ENCODE assay signal across 38 mouse cellular contexts in the genomic region with DNA sequence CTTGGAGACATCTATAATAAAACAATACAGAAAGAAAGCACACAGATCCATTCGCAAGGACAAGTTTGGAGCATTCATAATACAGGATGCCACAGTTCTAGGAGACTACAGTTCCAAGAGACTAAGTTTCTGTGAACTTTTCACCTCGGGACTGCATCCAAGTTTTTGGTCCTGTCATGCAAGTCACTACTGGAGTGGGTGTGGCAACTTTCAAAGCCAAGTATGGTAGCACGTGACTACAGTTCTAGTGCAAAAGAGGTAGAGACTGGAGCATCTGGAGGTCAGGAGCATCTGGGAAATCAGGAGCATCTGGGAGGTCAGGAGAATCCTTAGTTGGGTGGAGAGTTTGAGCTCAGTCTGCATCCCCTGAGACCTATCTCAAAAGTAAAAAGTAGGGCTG. TPM values are rescaled to one million over a fixed set of nuclear protein-coding genes. Genes with fewer than 3 reads are reported as not detected.
DNase-seq lines count a peak whose midpoint lies in the region; ATAC-seq and TF ChIP-seq lines count a peak whose summit lies in the region.
"Had no signal": no experiment of that assay in that cellular context is flagged by ENCODE, and none has a peak within 500 bp of the region (broad histone marks: within the 10 kb centered on the region; RNA-seq: fewer than 3 reads in every experiment).

No protein-coding gene starts in this region.

- H3K79me2 ChIP-seq in MEL (ENCODE audit: control insufficient read depth, insufficient read depth, low read length, poor library complexity): no peaks in the 10 kb centered on the region

- H3K27ac ChIP-seq in kidney, adult 2 months (ENCODE audit: insufficient read depth, low read depth, low read length): no peak overlapping the region
- H3K27ac ChIP-seq in kidney, embryonic 14.5 days (ENCODE audit: low read depth, low read length): no peak overlapping the region
- H3K27ac ChIP-seq in lung, embryonic 14.5 days (ENCODE audit: low read depth): no peak overlapping the region
- no peak overlapping the region for H3K27ac ChIP-seq in MEL (ENCODE audit: control insufficient read depth, low read depth, low read length)
- H3K27ac ChIP-seq: embryonic facial prominence, embryonic 12.5 days; embryonic facial prominence, embryonic 15.5 days; gastrocnemius, adult 2 months; hindbrain, embryonic 12.5 days; hindbrain, embryonic 15.5 days had no signal

- H3K4me1 ChIP-seq in kidney, adult 2 months (ENCODE audit: control insufficient read depth, insufficient read depth, low read length): no peaks in the 10 kb centered on the region
- H3K4me1 ChIP-seq in kidney, embryonic 14.5 days (ENCODE audit: control insufficient read depth, insufficient read depth, low read length): peaks cover 3% of the 10 kb centered on the region; the same call in 1 of the 2 replicates
- 0 out of 2 replicates have a peak, but pooled peaks cover 3% of the 10 kb centered on the region for H3K4me1 ChIP-seq in lung, embryonic 14.5 days (ENCODE audit: insufficient read depth)
- H3K4me1 ChIP-seq in lung, adult 2 months (ENCODE audit: control insufficient read depth, insufficient read depth, low read length): no peaks in the 10 kb centered on the region; the same call in 1 of the 2 replicates
- no peaks in the 10 kb centered on the region for H3K4me1 ChIP-seq in MEL (ENCODE audit: control insufficient read depth in 1 of 2, insufficient read depth in 2 of 2, low read length in 2 of 2)

- 56% methylated on average over 3 of the region's 3 CpGs for WGBS in kidney, adult 2 months
- WGBS in kidney, embryonic 14.5 days: 84% methylated on average over 3 of the region's 3 CpGs
- WGBS in lung, embryonic 14.5 days: 66% methylated on average over 3 of the region's 3 CpGs
- 62% methylated on average over 3 of the region's 3 CpGs for WGBS in lung, adult 2 months

- no peak overlapping the region for H3K4me3 ChIP-seq in kidney, adult 2 months (ENCODE audit: insufficient read depth, low read depth, low read length)
- H3K4me3 ChIP-seq in kidney, embryonic 14.5 days (ENCODE audit: low read length): no peak overlapping the region
- H3K4me3 ChIP-seq in lung, embryonic 14.5 days (ENCODE audit: low read depth, low read length): no peak overlapping the region
- no peak overlapping the region for H3K4me3 ChIP-seq in lung, adult 2 months (replicated peaks; ENCODE audit: extremely low read depth, low read depth, low read length)
- H3K4me3 ChIP-seq in MEL (ENCODE audit: control insufficient read depth in 1 of 2, insufficient read depth in 1 of 2, low read depth in 2 of 2, low read length in 2 of 2): no peak overlapping the region
- H3K4me3 ChIP-seq: embryonic facial prominence, embryonic 12.5 days; embryonic facial prominence, embryonic 15.5 days; gastrocnemius, adult 2 months; hindbrain, embryonic 12.5 days; hindbrain, embryonic 15.5 days had no signal

- no peak overlapping the region for H3K9ac ChIP-seq in kidney, embryonic 14.5 days (ENCODE audit: low read depth, low read length)
- H3K9ac ChIP-seq in lung, embryonic 14.5 days: no peak overlapping the region
- H3K9ac ChIP-seq in MEL (ENCODE audit: control insufficient read depth, low read depth, low read length, poor library complexity, severe bottlenecking): no peak overlapping the region
- H3K9ac ChIP-seq: embryonic facial prominence, embryonic 12.5 days; embryonic facial prominence, embryonic 15.5 days; forebrain, postnatal 0 days; hindbrain, embryonic 12.5 days; hindbrain, embryonic 15.5 days had no signal

- no peak for ATAC-seq in kidney, embryonic 14.5 days (ENCODE audit: low FRiP score, low TSS enrichment)
- ATAC-seq in lung, embryonic 14.5 days (ENCODE audit: insufficient read depth): no peak
- ATAC-seq: activated CD4-positive, CD25-positive, alpha-beta regulatory T cell, adult 4 months; forebrain, embryonic 14.5 days; forebrain, postnatal 0 days; Patski had no signal

- TF ChIP-seq RAD21 in MEL (IDR thresholded peaks at IDR 0.05; ENCODE audit: low read depth, low read length): no peak

- DNase-seq in kidney, adult 2 months: peak; percentile 58
- DNase-seq in lung, embryonic 14.5 days: peak; percentile 23
- no peak for DNase-seq in lung, adult 2 months
- no peak for DNase-seq in MEL (ENCODE audit: low read depth, low spot score)
- peak; percentile 52 for DNase-seq in ZHBTc4 (ENCODE audit: low read depth, low spot score)
- no peak for DNase-seq in adrenal gland, postnatal 4 days (ENCODE audit: low spot score in 2 of 2)
- DNase-seq in left cerebral cortex, adult 18-20 months (ENCODE audit: low spot score in 2 of 2): no peak
- DNase-seq: adrenal gland, postnatal 10 days; B cell, adult 2 months; cerebellum, adult 11 months; cerebellum, adult 2 months; cerebellum, adult 9-11 months; cerebellum, postnatal 25 days; forebrain, postnatal 0 days; gastrocnemius, adult 2 months; gastrocnemius, postnatal 14 days; heart, adult 11 months had no signal

- TF ChIP-seq EP300 in MEL (IDR thresholded peaks at IDR 0.05; ENCODE audit: low read depth in 1 of 2, low read length in 2 of 2): no peak

- H3K4me2 ChIP-seq in kidney, embryonic 14.5 days (replicated peaks; ENCODE audit: low read depth, low read length): no peak overlapping the region
- no peak overlapping the region for H3K4me2 ChIP-seq in lung, embryonic 14.5 days
- H3K4me2 ChIP-seq: embryonic facial prominence, embryonic 12.5 days; embryonic facial prominence, embryonic 15.5 days; heart, embryonic 11.5 days; hindbrain, embryonic 12.5 days; hindbrain, embryonic 15.5 days had no signal

- TF ChIP-seq CTCF in kidney, adult 2 months (conservative IDR thresholded peaks at IDR 0.05; ENCODE audit: insufficient read depth, insufficient read length, low read depth, low read length): no peak
- no peak for TF ChIP-seq CTCF in lung, embryonic 14.5 days (IDR thresholded peaks at IDR 0.05; ENCODE audit: low read depth)
- TF ChIP-seq CTCF in lung, adult 2 months (IDR thresholded peaks at IDR 0.05; ENCODE audit: insufficient read depth, low read length): no peak
- TF ChIP-seq CTCF in MEL (IDR thresholded peaks at IDR 0.05 in 2 of 3, conservative IDR thresholded peaks at IDR 0.05 in 1 of 3; ENCODE audit: control insufficient read depth in 1 of 3, insufficient read depth in 1 of 3, low read depth in 2 of 3, low read length in 3 of 3, poor library complexity in 1 of 3, severe bottlenecking in 1 of 3): no peak

- no peaks in the 10 kb centered on the region for H3K36me3 ChIP-seq in kidney, adult 2 months (ENCODE audit: control insufficient read depth, insufficient read depth, low read length)
- H3K36me3 ChIP-seq in kidney, embryonic 14.5 days (ENCODE audit: control insufficient read depth, insufficient read depth, low read length): no peaks in the 10 kb centered on the region
- H3K36me3 ChIP-seq in lung, embryonic 14.5 days (ENCODE audit: insufficient read depth): no peaks in the 10 kb centered on the region
- H3K36me3 ChIP-seq in MEL (ENCODE audit: control insufficient read depth in 1 of 2, insufficient read depth in 2 of 2, low read length in 2 of 2): no peaks in the 10 kb centered on the region
- H3K36me3 ChIP-seq: embryonic facial prominence, embryonic 12.5 days; embryonic facial prominence, embryonic 15.5 days; hindbrain, embryonic 12.5 days; hindbrain, embryonic 15.5 days had no signal

- H3K27me3 ChIP-seq in kidney, adult 2 months (replicated peaks; ENCODE audit: control insufficient read depth, insufficient read depth, low read length): no peaks in the 10 kb centered on the region; the same call in 1 of the 2 replicates
- no peaks in the 10 kb centered on the region; the same call in 1 of the 2 replicates for H3K27me3 ChIP-seq in kidney, embryonic 14.5 days (ENCODE audit: control insufficient read depth, insufficient read depth, low read length)
- no peaks in the 10 kb centered on the region for H3K27me3 ChIP-seq in lung, embryonic 14.5 days (ENCODE audit: insufficient read depth, low read length)
- H3K27me3 ChIP-seq in MEL (ENCODE audit: control insufficient read depth in 1 of 2, insufficient read depth in 2 of 2, low read length in 2 of 2): peaks cover 0 to 2% of the 10 kb centered on the region in 2 experiments; a peak in 1 of 4 replicates
- H3K27me3 ChIP-seq: hindbrain, embryonic 15.5 days had no signal

- TF ChIP-seq POLR2A in kidney, adult 2 months (IDR thresholded peaks at IDR 0.05; ENCODE audit: low read depth, low read length): no peak
- TF ChIP-seq POLR2A in lung, adult 2 months (IDR thresholded peaks at IDR 0.05; ENCODE audit: borderline replicate concordance, extremely low read depth, low read depth, low read length): no peak
- TF ChIP-seq POLR2A in MEL (IDR thresholded peaks at IDR 0.05; ENCODE audit: control insufficient read depth in 1 of 2, insufficient read depth in 1 of 2, low read depth in 1 of 2, low read length in 2 of 2, poor library complexity in 1 of 2): no peak

- H3K9me3 ChIP-seq in kidney, embryonic 14.5 days (ENCODE audit: control insufficient read depth, low read length): no peaks in the 10 kb centered on the region
- H3K9me3 ChIP-seq in lung, embryonic 14.5 days (ENCODE audit: low read depth, low read length): no peaks in the 10 kb centered on the region
- H3K9me3 ChIP-seq in MEL (replicated peaks; ENCODE audit: insufficient read depth, low read length): no peaks in the 10 kb centered on the region
- H3K9me3 ChIP-seq: embryonic facial prominence, embryonic 12.5 days; embryonic facial prominence, embryonic 15.5 days; hindbrain, embryonic 12.5 days; hindbrain, embryonic 15.5 days had no signal

RNA-seq across cellular contexts. Expression of gene Lhfpl5, which starts 3.6 kb away (rescaled TPM):
- 0.19 and 0.41 TPM in 2 replicates for polyA plus RNA-seq in kidney, adult 2 months (2012; rRNA removed)
- polyA plus RNA-seq in kidney, embryonic 14.5 days (2014; fragmentation: Nextera tagmentation; extraction: Ambion mirVana): 0.45 and 0.51 TPM in 2 replicates
- polyA plus RNA-seq in lung, embryonic 14.5 days (2014; fragmentation: Nextera tagmentation; extraction: Ambion mirVana): 0.20 and 0.32 TPM in 2 replicates
- not detected in 2 replicates for polyA plus RNA-seq in lung, adult 2 months (2012; rRNA removed)
- total RNA-seq in MEL (2012; rRNA removed): not detected in 2 replicates
- under 1 TPM in 1 of 2 experiments, not detected in 1; 0.19 TPM for polyA plus RNA-seq in MEL (2012; ENCODE audit: insufficient read depth in 1 of 2, insufficient read length in 2 of 2, low read depth in 1 of 2, low replicate concordance in 2 of 2, missing spikeins in 1 of 2)
- total RNA-seq in adrenal gland, postnatal 4 days (2021): 1 to 10 TPM; 2.5 to 3.2 TPM
- total RNA-seq in left cerebral cortex, adult 18-20 months (2021): 1 to 10 TPM; 3.6 to 4.1 TPM
- total RNA-seq: common myeloid progenitor, adult 5-6 weeks; gastrocnemius, adult 2 months; gastrocnemius, postnatal 14 days; gastrocnemius, postnatal 4 days; heart, adult 8-10 months; heart, postnatal 25 days; hematopoietic stem cell, adult 5-6 weeks had no signal
- polyA plus RNA-seq: heart, embryonic 11.5 days had no signal

RNA-seq across cellular contexts. Expression of gene Clps, which starts 11.3 kb away (rescaled TPM):
- 0.35 and 2.0 TPM in 2 replicates for polyA plus RNA-seq in kidney, adult 2 months (2012; rRNA removed)
- polyA plus RNA-seq in kidney, embryonic 14.5 days (2014; fragmentation: Nextera tagmentation; extraction: Ambion mirVana): not detected in 2 replicates
- 0.33 and 0.80 TPM in 2 replicates for polyA plus RNA-seq in lung, embryonic 14.5 days (2014; fragmentation: Nextera tagmentation; extraction: Ambion mirVana)
- polyA plus RNA-seq in lung, adult 2 months (2012; rRNA removed): 1.8 and 16.1 TPM in 2 replicates
- not detected in 2 replicates for total RNA-seq in MEL (2012; rRNA removed)
- polyA plus RNA-seq in MEL (2012; ENCODE audit: insufficient read depth in 1 of 2, insufficient read length in 2 of 2, low read depth in 1 of 2, low replicate concordance in 2 of 2, missing spikeins in 1 of 2): not detected
- 1,000 to 10,000 TPM in 1 of 2 experiments, under 1 TPM in 1; 0.56 to 1,299 TPM for total RNA-seq in adrenal gland, postnatal 4 days (2021)
- total RNA-seq in left cerebral cortex, adult 18-20 months (2021): not detected
- total RNA-seq: adrenal gland, adult 18-20 months; adrenal gland, postnatal 10 days; adrenal gland, postnatal 36 days; CH12.LX; common myeloid progenitor, adult 5-6 weeks; forebrain, postnatal 0 days; gastrocnemius, adult 2 months; gastrocnemius, postnatal 14 days; gastrocnemius, postnatal 4 days; heart, adult 8-10 months; heart, postnatal 25 days; hematopoietic stem cell, adult 5-6 weeks had no signal
- polyA plus RNA-seq: activated CD4-positive, CD25-positive, alpha-beta regulatory T cell, adult 4 months; embryonic facial prominence, embryonic 12.5 days; embryonic facial prominence, embryonic 15.5 days; forebrain, embryonic 11.5 days; forebrain, embryonic 14.5 days; forebrain, postnatal 0 days; heart, embryonic 11.5 days; heart, embryonic 14.5 days; heart, postnatal 0 days; hindbrain, embryonic 12.5 days; Patski had no signal

RNA-seq across cellular contexts. Expression of gene Clpsl2, which starts 22.7 kb away (rescaled TPM):
- not detected in 2 replicates for polyA plus RNA-seq in kidney, adult 2 months (2012; rRNA removed)
- polyA plus RNA-seq in kidney, embryonic 14.5 days (2014; fragmentation: Nextera tagmentation; extraction: Ambion mirVana): not detected in 2 replicates
- polyA plus RNA-seq in lung, embryonic 14.5 days (2014; fragmentation: Nextera tagmentation; extraction: Ambion mirVana): not detected in 2 replicates
- not detected in 2 replicates for polyA plus RNA-seq in lung, adult 2 months (2012; rRNA removed)
- total RNA-seq in MEL (2012; rRNA removed): not detected in 2 replicates
- polyA plus RNA-seq in MEL (2012; ENCODE audit: insufficient read depth in 1 of 2, insufficient read length in 2 of 2, low read depth in 1 of 2, low replicate concordance in 2 of 2, missing spikeins in 1 of 2): not detected
- not detected for total RNA-seq in adrenal gland, postnatal 4 days (2021)
- not detected for total RNA-seq in left cerebral cortex, adult 18-20 months (2021)
- total RNA-seq: adrenal gland, adult 18-20 months; adrenal gland, postnatal 10 days; adrenal gland, postnatal 36 days; CH12.LX; common myeloid progenitor, adult 5-6 weeks; forebrain, postnatal 0 days; gastrocnemius, adult 2 months; gastrocnemius, postnatal 14 days; gastrocnemius, postnatal 4 days; heart, adult 8-10 months; heart, postnatal 25 days; hematopoietic stem cell, adult 5-6 weeks had no signal
- polyA plus RNA-seq: activated CD4-positive, CD25-positive, alpha-beta regulatory T cell, adult 4 months; cerebellum, adult 2 months; embryonic facial prominence, embryonic 12.5 days; embryonic facial prominence, embryonic 15.5 days; forebrain, embryonic 11.5 days; forebrain, embryonic 14.5 days; forebrain, postnatal 0 days; frontal cortex, adult 2 months; heart, embryonic 11.5 days; heart, embryonic 14.5 days; heart, postnatal 0 days; hindbrain, embryonic 12.5 days; hindbrain, embryonic 15.5 days; Patski had no signal

RNA-seq across cellular contexts. Expression of gene Armc12, which starts 41.3 kb away (rescaled TPM):
- polyA plus RNA-seq in kidney, adult 2 months (2012; rRNA removed): 0.20 TPM in 1 of 2 replicates, not detected in the other
- polyA plus RNA-seq in kidney, embryonic 14.5 days (2014; fragmentation: Nextera tagmentation; extraction: Ambion mirVana): not detected in 2 replicates
- polyA plus RNA-seq in lung, embryonic 14.5 days (2014; fragmentation: Nextera tagmentation; extraction: Ambion mirVana): not detected in 2 replicates
- polyA plus RNA-seq in lung, adult 2 months (2012; rRNA removed): not detected in 2 replicates
- total RNA-seq in MEL (2012; rRNA removed): not detected in 2 replicates
- under 1 TPM in 1 of 2 experiments, not detected in 1; 0.15 TPM for polyA plus RNA-seq in MEL (2012; ENCODE audit: insufficient read depth in 1 of 2, insufficient read length in 2 of 2, low read depth in 1 of 2, low replicate concordance in 2 of 2, missing spikeins in 1 of 2)
- under 1 TPM in 1 of 2 experiments, not detected in 1; 0.22 TPM for total RNA-seq in adrenal gland, postnatal 4 days (2021)
- total RNA-seq in left cerebral cortex, adult 18-20 months (2021): not detected
- total RNA-seq: adrenal gland, adult 18-20 months; adrenal gland, postnatal 10 days; adrenal gland, postnatal 36 days; CH12.LX; common myeloid progenitor, adult 5-6 weeks; forebrain, postnatal 0 days; gastrocnemius, adult 2 months; gastrocnemius, postnatal 14 days; gastrocnemius, postnatal 4 days; heart, adult 8-10 months; heart, postnatal 25 days; hematopoietic stem cell, adult 5-6 weeks had no signal
- polyA plus RNA-seq: activated CD4-positive, CD25-positive, alpha-beta regulatory T cell, adult 4 months; cerebellum, adult 2 months; embryonic facial prominence, embryonic 12.5 days; embryonic facial prominence, embryonic 15.5 days; forebrain, embryonic 11.5 days; forebrain, embryonic 14.5 days; forebrain, postnatal 0 days; frontal cortex, adult 2 months; heart, embryonic 11.5 days; heart, embryonic 14.5 days; heart, postnatal 0 days; hindbrain, embryonic 12.5 days; hindbrain, embryonic 15.5 days; Patski had no signal

RNA-seq across cellular contexts. Expression of gene Srpk1, which starts 50.6 kb away (rescaled TPM):
- 21.5 and 21.6 TPM in 2 replicates for polyA plus RNA-seq in kidney, adult 2 months (2012; rRNA removed)
- polyA plus RNA-seq in kidney, embryonic 14.5 days (2014; fragmentation: Nextera tagmentation; extraction: Ambion mirVana): 134 and 140 TPM in 2 replicates
- polyA plus RNA-seq in lung, embryonic 14.5 days (2014; fragmentation: Nextera tagmentation; extraction: Ambion mirVana): 105 and 122 TPM in 2 replicates
- 14.0 and 24.0 TPM in 2 replicates for polyA plus RNA-seq in lung, adult 2 months (2012; rRNA removed)
- total RNA-seq in MEL (2012; rRNA removed): 125 and 138 TPM in 2 replicates
- 100 to 1,000 TPM; 119 to 211 TPM for polyA plus RNA-seq in MEL (2012; ENCODE audit: insufficient read depth in 1 of 2, insufficient read length in 2 of 2, low read depth in 1 of 2, low replicate concordance in 2 of 2, missing spikeins in 1 of 2)
- total RNA-seq in adrenal gland, postnatal 4 days (2021): 10 to 100 TPM; 60.9 to 78.4 TPM
- 100 to 1,000 TPM; 106 to 114 TPM for total RNA-seq in left cerebral cortex, adult 18-20 months (2021)

Comparison
In these comparisons a context has a peak if more than half of its experiments do, and no peak if none do; other contexts are left out.
1. DNase-seq: peak in kidney, adult 2 months (single experiment), lung, embryonic 14.5 days (single experiment) and ZHBTc4 (single experiment); none in lung, adult 2 months (single experiment), MEL (single experiment), adrenal gland, postnatal 4 days (0 of 2) and left cerebral cortex, adult 18-20 months (0 of 2).